Mouse (Mus musculus) left cerebral cortex, postnatal 14 days (tissue): ENCODE measurements around the gene Gstm1. TPM values are rescaled to one million over a fixed set of nuclear protein-coding genes. Genes with fewer than 3 reads are reported as not detected.
"Not testable (repeated sequence)": the region's sequence is repeated elsewhere in the genome, so short reads cannot be mapped to it uniquely, and the experiment has no call there.

Experiments used
- DNase-seq, 2 experiments: peaks; one replicate each; pipeline ENCODE4 v3.0.0; 2021 to 2022; ENCODE audit warnings: low spot score in 2 of 2, mixed read lengths in 1 of 2
- intact Hi-C: fragments of 180-260 bp; cut with DNase I; formaldehyde crosslinking; loops from one replicate; pipeline ENCODE4 v1.15.1; 2025
- long read RNA-seq, 2 experiments: library from polyadenylated mRNA; stranded (forward); transcript quantifications; one replicate each; pipeline ENCODE4 v2.0.0; 2021
- total RNA-seq, 2 experiments: library from RNA; stranded (reverse); gene quantifications; 2 replicates each; pipeline ENCODE4 v1.2.3; 2021

The Gstm1 gene
- total RNA-seq: 10 to 100 TPM; 66.2 to 73.0 TPM
- long read RNA-seq, experiment 1, transcript Gstm1-201 (8 exons, 1,289 nt): major isoform, 72 of 78 reads
- long read RNA-seq, experiment 1, partial matches to known transcripts: 4 of 78 reads
- long read RNA-seq, experiment 1, other reads (novel, unspliced or antisense): 2 of 78 reads
- long read RNA-seq, experiment 2, transcript Gstm1-201 (8 exons, 1,289 nt): major isoform, 61 of 70 reads
- long read RNA-seq, experiment 2, partial matches to known transcripts: 5 of 70 reads
- long read RNA-seq, experiment 2, other reads (novel, unspliced or antisense): 4 of 70 reads

- peak; percentile 94 to 95 for DNase-seq
- intact Hi-C loops: loop anchor here (2.0 to 5.0 kb wide), 3 partner anchors 43 to 150 kb away; no protein-coding TSS in a partner anchor
These were observed at the start of gene Gstm1 for GRCm38 (mm10) chr3:108017473-108018189. Gene Gstm1 (minus strand): TSS chr3:108017973.

- no peak for DNase-seq
- intact Hi-C loops: no loop called here
These were observed 49.7 kb upstream of the Gstm1 start for GRCm38 (mm10) chr3:108067370-108067934.

GRCm38 (mm10) chr3:108065551-108065950 is 47.8 kb upstream of the Gstm1 start:
- intact Hi-C loops: no loop called here
- DNase-seq: no peak

GRCm38 (mm10) chr3:108064672-108065071 is 46.9 kb upstream of the Gstm1 start:
- intact Hi-C loops: no loop called here
- DNase-seq: no peak

GRCm38 (mm10) chr3:108062648-108063047 is 44.9 kb upstream of the Gstm1 start:
- no peak for DNase-seq
- intact Hi-C loops: no loop called here

- DNase-seq: peak; percentile 59 to 78
- intact Hi-C loops: loop anchor here (2.0 kb wide), 2 partner anchors 43 to 195 kb away; no protein-coding TSS in a partner anchor
These were observed 43.6 kb upstream of the Gstm1 start for GRCm38 (mm10) chr3:108061420-108061819.

GRCm38 (mm10) chr3:108050493-108050892 is 32.7 kb upstream of the Gstm1 start:
- DNase-seq: no peak
- intact Hi-C loops: no loop called here

- intact Hi-C loops: no loop called here
- no peak for DNase-seq
These were observed 30.5 kb upstream of the Gstm1 start for GRCm38 (mm10) chr3:108048306-108048705.

GRCm38 (mm10) chr3:108046944-108047655 is 29.3 kb upstream of the Gstm1 start:
- DNase-seq: no peak
- intact Hi-C loops: no loop called here

- intact Hi-C loops: no loop called here
- DNase-seq: peak; percentile 78 to 83
These were observed 26.8 kb upstream of the Gstm1 start, which contains the start of gene Gstm4 for GRCm38 (mm10) chr3:108044394-108045140. Gene Gstm4 (minus strand): TSS chr3:108044894.

- intact Hi-C loops: no loop called here
- DNase-seq: no peak
These were observed 15.4 kb upstream of the Gstm1 start for GRCm38 (mm10) chr3:108033156-108033555.

GRCm38 (mm10) chr3:108032113-108032512 is 14.3 kb upstream of the Gstm1 start:
- intact Hi-C loops: no loop called here

GRCm38 (mm10) chr3:108028641-108029365 is 11.0 kb upstream of the Gstm1 start:
- intact Hi-C loops: no loop called here
- no peak for DNase-seq

More at GRCm38 (mm10) chr3:108032113-108032512, 14.3 kb upstream of the Gstm1 start:
- DNase-seq: no peak

GRCm38 (mm10) chr3:108026597-108026996 is 8.8 kb upstream of the Gstm1 start:
- intact Hi-C loops: no loop called here
- no peak for DNase-seq

- peak in 1 of 2 experiments; percentile 52 for DNase-seq
These were observed 8.3 kb upstream of the Gstm1 start for GRCm38 (mm10) chr3:108026049-108026448.

GRCm38 (mm10) chr3:108025318-108025717 is 7.5 kb upstream of the Gstm1 start:
- intact Hi-C loops: no loop called here
- no peak for DNase-seq

More at GRCm38 (mm10) chr3:108026049-108026448, 8.3 kb upstream of the Gstm1 start:
- intact Hi-C loops: no loop called here

- intact Hi-C loops: no loop called here
These were observed 4.9 kb upstream of the Gstm1 start for GRCm38 (mm10) chr3:108022650-108023049.

GRCm38 (mm10) chr3:108020351-108021022 is 2.7 kb upstream of the Gstm1 start:
- intact Hi-C loops: not testable (repeated sequence)

More at GRCm38 (mm10) chr3:108022650-108023049, 4.9 kb upstream of the Gstm1 start:
- DNase-seq: no peak

More at GRCm38 (mm10) chr3:108020351-108021022, 2.7 kb upstream of the Gstm1 start:
- not testable (repeated sequence) for DNase-seq
